Mouse (Mus musculus) fat pad, adult 2 months (tissue): ENCODE data around the gene Cops6.

ENCODE experiments used
- DNase-seq: peaks from one replicate; pipeline ENCODE4 v3.0.0-alpha.2; 2011; ENCODE audit warnings: low read depth, low spot score; ENCODE audit errors: extremely low read depth

Gene Cops6

GRCm38 (mm10) chr5:138160842-138161665, at the start of gene Cops6:
Gene Cops6, plus strand, starts transcription at chr5:138161071.
- DNase-seq = peak; percentile 26

GRCm38 (mm10) chr5:138116255-138117198, 44.3 kb upstream of the Cops6 start, which contains the start of gene Zscan21:
Gene Zscan21, plus strand, starts transcription at chr5:138116903.
- peak; percentile 21 for DNase-seq

GRCm38 (mm10) chr5:138117199-138118015, 43.5 kb upstream of the Cops6 start:
- DNase-seq = no peak

- no peak for DNase-seq
Observed at GRCm38 (mm10) chr5:138118041-138118440, 42.8 kb upstream of the Cops6 start.

GRCm38 (mm10) chr5:138132425-138133064, 28.3 kb upstream of the Cops6 start:
- peak; percentile 26 for DNase-seq

- DNase-seq = no peak
Observed at GRCm38 (mm10) chr5:138137257-138137656, 23.6 kb upstream of the Cops6 start.

- no peak for DNase-seq
Observed at GRCm38 (mm10) chr5:138137935-138138549, 22.8 kb upstream of the Cops6 start.

GRCm38 (mm10) chr5:138138585-138138984, 22.3 kb upstream of the Cops6 start:
- DNase-seq = no peak

GRCm38 (mm10) chr5:138154390-138154789, 6.5 kb upstream of the Cops6 start:
- DNase-seq = no peak

GRCm38 (mm10) chr5:138155443-138155976, 5.4 kb upstream of the Cops6 start, which contains the start of gene Zfp113:
Gene Zfp113, minus strand, starts transcription at chr5:138155744.
- peak; percentile 76 for DNase-seq

GRCm38 (mm10) chr5:138160224-138160762, 578 bp upstream of the Cops6 start:
- no peak for DNase-seq

GRCm38 (mm10) chr5:138163046-138163445, 2.2 kb downstream of the Cops6 start:
- no peak for DNase-seq

- no peak for DNase-seq
Observed at GRCm38 (mm10) chr5:138163610-138164009, 2.7 kb downstream of the Cops6 start.

- no peak for DNase-seq
Observed at GRCm38 (mm10) chr5:138165594-138165993, 4.7 kb downstream of the Cops6 start.

- peak; percentile 46 for DNase-seq
Observed at GRCm38 (mm10) chr5:138170936-138171561, 10.2 kb downstream of the Cops6 start.

GRCm38 (mm10) chr5:138171695-138172491, 11.0 kb downstream of the Cops6 start, which contains the start of the genes Ap4m1 and Mcm7:
Gene Ap4m1, plus strand, starts transcription at chr5:138172002.
Gene Mcm7, minus strand, starts transcription at chr5:138172422.
- DNase-seq = peak; percentile 91

- DNase-seq = no peak
Observed at GRCm38 (mm10) chr5:138173217-138173616, 12.3 kb downstream of the Cops6 start.
